ENCODE assay signal across 17 mouse cellular contexts in the genomic region with DNA sequence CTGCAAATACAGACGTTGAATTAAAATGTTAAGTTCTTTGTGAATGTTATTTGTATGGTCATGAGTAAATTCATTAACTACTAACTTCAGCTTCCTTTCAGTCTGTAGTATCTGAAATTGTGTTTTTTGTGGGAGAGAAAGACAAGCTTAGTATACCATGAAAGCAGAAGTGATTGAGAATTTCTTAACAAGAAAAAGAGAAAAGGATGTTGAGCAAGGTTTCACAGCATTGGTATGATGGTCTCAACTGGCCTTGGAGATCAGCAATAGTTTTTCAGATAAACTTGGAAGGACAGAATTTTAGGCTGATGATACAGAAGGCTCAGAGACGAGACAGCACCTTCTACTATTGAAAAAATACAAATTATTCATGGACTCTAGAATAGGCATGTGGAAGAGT.
"Had no signal": no experiment of that assay in that cellular context is flagged by ENCODE, and none has a peak within 500 bp of the region (broad histone marks: within the 10 kb centered on the region; RNA-seq: fewer than 3 reads in every experiment).

No protein-coding gene starts in this region.

- DNase-seq: left cerebral cortex, postnatal 4 days; liver; liver, embryonic 13.5 days; liver, postnatal 0 days; lung, adult 18-20 months; lung, adult 2 months; lung, embryonic 14.5 days; lung, postnatal 10 days; lung, postnatal 14 days; lung, postnatal 36 days; lung, postnatal 4 days; midbrain, embryonic 14.5 days had no signal

- ATAC-seq: liver, embryonic 12.5 days; liver, postnatal 0 days; lung, postnatal 0 days; midbrain, embryonic 13.5 days; midbrain, embryonic 15.5 days; midbrain, embryonic 16.5 days had no signal
